Mouse (Mus musculus): ENCODE results near the gene Wbp1l. TPM values are rescaled to one million over a fixed set of nuclear protein-coding genes. Genes with fewer than 3 reads are reported as not detected.

The Wbp1l gene
- polyA plus RNA-seq, 1 experiment from 2014 or later: 39.7 TPM

DNA sequence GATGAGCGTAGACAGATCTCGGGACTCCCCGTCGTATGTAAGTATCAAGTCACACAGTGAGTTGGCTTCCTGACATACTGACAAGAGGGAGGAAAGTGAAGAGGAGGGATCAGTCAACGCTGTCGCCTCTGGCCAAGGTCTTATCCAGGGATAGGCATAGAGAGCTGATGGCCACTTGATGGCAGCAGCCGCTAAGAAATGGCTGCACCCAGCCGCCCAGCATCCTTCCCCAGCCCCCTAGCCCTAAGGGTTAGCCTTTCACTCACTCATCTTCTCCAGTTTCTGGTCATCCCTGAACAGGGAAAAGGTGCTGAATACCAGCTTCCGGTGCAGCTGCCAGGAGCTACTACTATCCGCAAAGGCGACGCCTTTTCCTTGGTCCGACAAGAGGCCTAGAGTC is 71.8 kb downstream of the Wbp1l start:
- WGBS: 34% methylated on average over 13 of the region's 13 CpGs
- peaks cover 1% of the 10 kb centered on the region; the same call in 1 of the 2 replicates for H3K4me1 ChIP-seq
- no peaks in the 10 kb centered on the region for H3K36me3 ChIP-seq
- no peak overlapping the region for H3K4me2 ChIP-seq (replicated peaks)
- H3K27me3 ChIP-seq: no peaks in the 10 kb centered on the region
- ATAC-seq (replicated peaks): no peak; the same call in 1 of the 2 replicates
- H3K9ac ChIP-seq (replicated peaks): no peak overlapping the region
- no peak overlapping the region for H3K4me3 ChIP-seq
- no peak overlapping the region for H3K27ac ChIP-seq (replicated peaks)
- no peaks in the 10 kb centered on the region for H3K9me3 ChIP-seq

DNA sequence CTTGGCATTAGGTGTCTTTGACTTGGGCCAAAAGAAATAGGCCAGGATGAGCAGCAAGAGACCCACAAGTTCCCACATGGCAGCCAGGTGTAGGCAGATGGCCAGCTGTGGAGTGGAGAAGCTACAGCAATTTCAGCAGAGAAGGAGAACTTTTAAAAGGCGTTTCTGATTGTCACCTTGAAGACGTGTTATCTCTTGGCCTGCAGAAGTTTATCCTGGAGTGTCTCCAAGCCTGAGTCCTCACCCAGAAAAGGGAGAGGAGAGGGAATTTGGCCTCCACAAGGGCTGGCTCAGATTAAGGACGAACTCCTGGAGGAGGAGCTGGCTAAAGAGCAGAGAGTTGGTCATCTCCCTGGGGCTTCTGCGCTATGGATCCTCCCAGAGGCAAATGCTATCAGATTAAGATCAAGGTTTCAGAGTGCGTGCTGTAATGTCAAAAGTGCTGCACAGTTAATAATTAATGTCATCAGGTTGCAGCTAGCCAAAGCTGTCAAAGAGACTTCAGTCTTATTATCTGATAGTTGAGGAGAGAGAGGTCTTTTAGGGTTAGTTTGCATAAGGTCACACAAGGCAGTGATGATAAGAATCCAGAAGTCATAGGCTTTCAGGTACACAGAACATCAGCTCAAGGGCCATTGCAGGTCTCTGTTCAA is 74.0 kb downstream of the Wbp1l start, which contains the start of gene Cyp17a1:
Gene Cyp17a1 (minus strand): TSS at position 407 of the 653 bp plus-strand sequence.
- Histone ChIP-seq H3K4me2 (replicated peaks) (no peak within 1 kb of the TSS), H3K4me3 (no peak within 1 kb of the TSS), H3K9ac (replicated peaks) (no peak within 1 kb of the TSS), H3K27ac (replicated peaks) (no peak within 1 kb of the TSS), H3K36me3 (no peaks in the 10 kb centered on the region), H3K4me1 (no peaks in the 10 kb centered on the region), H3K9me3 (no peaks in the 10 kb centered on the region), H3K27me3 (no peaks in the 10 kb centered on the region)
- no peak for ATAC-seq (replicated peaks)
- WGBS: 74% methylated on average over 5 of the region's 5 CpGs

DNA sequence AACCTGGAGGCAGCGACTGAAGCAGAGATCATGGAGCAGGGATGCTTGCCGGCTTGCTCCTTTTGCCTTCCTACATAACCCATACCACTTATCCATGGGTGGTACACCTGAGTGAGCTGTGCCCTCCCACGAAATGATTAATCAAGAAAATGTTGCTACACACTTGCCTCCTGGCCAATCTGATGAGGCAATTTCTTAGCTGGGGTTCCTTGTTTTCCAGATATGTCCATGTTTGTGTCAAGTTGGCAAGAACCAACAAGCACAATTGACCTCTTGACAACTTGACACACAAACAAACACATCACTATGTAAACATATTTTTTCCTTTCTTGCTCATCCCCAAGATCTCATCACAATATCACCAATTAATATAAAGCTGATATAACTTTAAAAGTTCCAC is 76.8 kb downstream of the Wbp1l start:
- 80% methylated on average over 3 of the region's 3 CpGs for WGBS
- Histone ChIP-seq H3K36me3 (no peaks in the 10 kb centered on the region), H3K4me1 (no peaks in the 10 kb centered on the region), H3K27me3 (no peaks in the 10 kb centered on the region), H3K4me3 (no peak overlapping the region), H3K4me2 (replicated peaks) (no peak overlapping the region), H3K9me3 (no peaks in the 10 kb centered on the region), H3K9ac (replicated peaks) (no peak overlapping the region), H3K27ac (replicated peaks) (no peak overlapping the region)
- no peak for ATAC-seq (replicated peaks)

DNA sequence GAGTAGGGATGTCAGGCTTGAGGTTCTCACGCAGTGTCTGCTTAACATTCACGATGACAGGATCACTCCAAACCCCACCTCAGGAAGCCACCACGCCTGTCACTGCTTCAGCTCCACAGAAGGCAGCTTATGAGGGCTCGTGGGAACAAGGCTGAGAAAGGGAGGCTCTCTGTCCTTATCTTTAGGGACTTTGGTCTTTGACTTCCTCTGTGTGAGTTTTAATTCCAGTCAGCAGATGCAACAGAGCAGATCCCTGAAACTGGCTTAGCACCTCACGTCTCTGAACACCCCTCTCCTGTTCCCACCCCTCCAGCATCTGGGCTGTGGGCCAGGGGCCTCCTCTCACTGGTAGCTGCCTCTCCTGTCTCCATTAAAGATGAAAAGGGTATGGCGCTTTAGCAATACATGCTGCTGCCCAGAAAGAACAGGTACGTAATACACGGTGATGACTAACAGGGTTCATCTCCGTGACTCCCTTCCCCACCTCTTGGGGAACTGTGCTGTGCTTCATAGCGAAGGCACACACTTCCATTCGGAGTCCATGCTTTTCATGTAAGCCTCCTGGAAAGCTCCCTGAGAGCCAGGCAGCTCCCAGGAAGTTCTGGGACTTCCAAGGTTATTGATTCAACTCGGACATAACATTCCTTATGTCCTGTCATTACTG is 81.0 kb downstream of the Wbp1l start:
- ATAC-seq (replicated peaks): no peak
- WGBS: 69% methylated on average over 12 of the region's 12 CpGs
- no peak overlapping the region for H3K4me2 ChIP-seq (replicated peaks)

DNA sequence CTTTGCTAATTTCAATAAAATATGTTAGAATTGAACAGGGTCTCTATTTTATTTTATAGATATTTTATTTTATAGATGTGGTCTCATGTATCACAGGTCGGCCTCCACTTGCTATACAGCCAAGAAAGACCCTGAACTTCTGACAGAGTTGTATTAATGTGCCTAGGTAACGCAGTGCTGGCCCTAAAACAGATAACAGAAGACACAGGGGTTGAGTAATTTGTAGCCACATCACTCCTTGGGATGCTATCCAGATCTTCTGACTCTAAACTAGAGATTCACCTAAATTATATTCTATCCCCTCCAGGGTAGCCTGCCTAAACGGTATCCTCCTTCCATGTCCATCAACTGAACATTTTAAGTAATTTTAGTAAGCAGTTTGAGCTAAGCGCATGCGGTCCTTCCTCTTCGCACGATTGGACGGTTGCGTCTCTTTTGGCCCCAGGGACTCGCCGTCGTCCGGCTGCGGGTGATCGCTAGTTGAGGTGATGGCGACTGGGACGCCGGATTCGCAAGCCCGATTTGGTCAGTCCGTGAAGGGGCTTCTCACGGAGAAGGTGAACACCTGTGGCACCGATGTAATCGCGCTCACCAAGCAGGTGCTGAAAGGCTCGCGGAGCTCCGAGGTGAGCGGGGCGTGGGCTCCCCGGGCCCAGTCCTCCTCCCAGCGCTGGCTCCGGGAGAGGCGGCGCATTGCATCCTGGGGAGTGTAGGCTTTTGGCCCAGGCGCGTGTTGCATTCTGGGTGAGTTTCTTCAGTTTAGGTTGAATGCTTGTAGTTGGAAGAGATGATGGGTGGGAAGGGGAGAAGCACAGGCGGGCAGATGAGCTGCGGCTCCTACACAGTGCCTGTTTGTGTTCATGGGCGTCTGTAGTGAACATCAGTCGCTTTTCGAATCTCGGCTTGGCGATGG is 90.8 kb downstream of the Wbp1l start, which contains the start of gene Borcs7:
Gene Borcs7 (plus strand): TSS at position 447 of the 913 bp plus-strand sequence.
- ATAC-seq (replicated peaks): peak; percentile 97
- no peaks in the 10 kb centered on the region for H3K27me3 ChIP-seq
- 2% methylated on average over 44 of the region's 44 CpGs for WGBS
- H3K4me2 ChIP-seq (replicated peaks): peak within 1 kb of the TSS; percentile 48
- peak within 1 kb of the TSS; percentile 87 for H3K27ac ChIP-seq (replicated peaks)
- H3K36me3 ChIP-seq: no peaks in the 10 kb centered on the region
- H3K9ac ChIP-seq (replicated peaks): peak within 1 kb of the TSS; percentile 93
- H3K4me3 ChIP-seq: peak within 1 kb of the TSS; percentile 88
- H3K9me3 ChIP-seq: no peaks in the 10 kb centered on the region
- peaks cover 14% of the 10 kb centered on the region for H3K4me1 ChIP-seq

More for the DNA sequence above, 81.0 kb downstream of the Wbp1l start:
- no peak overlapping the region for H3K27ac ChIP-seq (replicated peaks)
- no peaks in the 10 kb centered on the region for H3K9me3 ChIP-seq
- no peaks in the 10 kb centered on the region for H3K4me1 ChIP-seq
- no peak overlapping the region for H3K9ac ChIP-seq (replicated peaks)
- no peaks in the 10 kb centered on the region for H3K27me3 ChIP-seq
- H3K36me3 ChIP-seq: no peaks in the 10 kb centered on the region
- no peak overlapping the region for H3K4me3 ChIP-seq

DNA sequence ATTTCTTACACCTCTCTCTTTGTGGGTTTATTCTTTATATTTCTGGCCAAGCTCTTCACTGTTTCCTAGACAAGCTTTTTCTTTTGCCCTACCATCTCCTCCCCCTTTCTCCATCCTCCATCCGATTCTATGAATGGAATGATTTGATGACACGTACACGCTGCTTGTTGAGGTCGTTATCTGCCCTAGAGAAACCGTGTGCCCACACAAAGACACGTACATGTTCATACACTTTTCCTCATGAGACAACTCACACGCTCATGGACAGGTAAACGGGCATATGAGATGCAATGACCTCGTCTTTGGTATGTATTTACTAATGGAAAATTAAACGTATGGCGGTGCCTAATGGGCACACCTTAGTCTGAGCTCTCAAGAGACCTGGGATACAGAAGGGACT is 91.5 kb downstream of the Wbp1l start:
- WGBS: 66% methylated on average over 11 of the region's 11 CpGs
- peak overlapping the region; percentile 93 for H3K9ac ChIP-seq (replicated peaks)
- H3K27ac ChIP-seq (replicated peaks): peak overlapping the region; percentile 87
- peak overlapping the region; percentile 48 for H3K4me2 ChIP-seq (replicated peaks)
- no peaks in the 10 kb centered on the region for H3K36me3 ChIP-seq
- H3K4me3 ChIP-seq: peak overlapping the region; percentile 88
- no peaks in the 10 kb centered on the region for H3K9me3 ChIP-seq
- H3K4me1 ChIP-seq: peaks cover 14% of the 10 kb centered on the region
- no peaks in the 10 kb centered on the region for H3K27me3 ChIP-seq
- ATAC-seq (replicated peaks): peak; percentile 47

DNA sequence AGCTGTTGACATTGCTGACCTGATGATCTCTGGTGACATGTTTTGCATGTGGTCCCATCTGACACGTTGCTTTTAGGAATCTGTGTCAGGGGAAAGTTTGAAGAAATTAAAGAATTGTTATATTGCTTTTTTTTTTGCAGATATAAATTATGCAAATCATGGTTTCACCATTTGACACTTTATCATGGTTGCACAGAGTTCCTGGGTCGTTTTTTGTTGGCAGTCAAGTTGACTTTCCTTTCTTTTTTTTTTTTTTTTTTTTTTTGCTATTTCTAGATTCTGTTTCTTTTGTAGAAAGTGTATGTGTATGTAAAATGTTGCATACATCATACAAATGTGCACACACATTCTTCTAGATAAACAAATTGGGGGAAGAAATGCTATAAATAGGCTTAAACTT is 92.2 kb downstream of the Wbp1l start:
- Histone ChIP-seq H3K36me3 (no peaks in the 10 kb centered on the region), H3K4me2 (replicated peaks) (no peak overlapping the region), H3K4me3 (no peak overlapping the region), H3K27me3 (no peaks in the 10 kb centered on the region), H3K27ac (replicated peaks) (no peak overlapping the region), H3K9ac (replicated peaks) (no peak overlapping the region), H3K9me3 (no peaks in the 10 kb centered on the region), H3K4me1 (peaks cover 14% of the 10 kb centered on the region)
- WGBS: 90% methylated on average over 2 of the region's 2 CpGs
- ATAC-seq (replicated peaks): no peak

DNA sequence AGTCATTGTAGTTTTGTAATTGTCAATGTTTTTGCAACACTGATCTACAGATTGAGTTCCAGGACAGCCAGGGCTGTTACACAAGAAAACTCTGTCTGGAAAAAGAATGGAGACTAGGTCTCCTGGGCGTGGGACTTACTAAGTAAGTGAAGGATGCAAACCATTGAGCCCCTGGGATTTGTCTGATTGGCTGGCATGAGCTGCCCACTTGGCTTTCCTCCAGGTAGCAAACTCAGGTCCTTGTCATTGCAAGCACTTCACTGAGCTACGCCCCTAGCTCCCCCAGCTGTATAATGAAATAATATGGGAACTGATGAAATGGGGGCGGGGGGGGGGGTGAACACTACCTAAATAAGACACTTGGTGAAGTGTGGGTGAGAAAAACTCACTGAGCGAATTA is 94.3 kb downstream of the Wbp1l start:
- WGBS: 78% methylated on average over 4 of the region's 4 CpGs
- no peak overlapping the region for H3K4me2 ChIP-seq (replicated peaks)
- no peaks in the 10 kb centered on the region for H3K9me3 ChIP-seq
- H3K36me3 ChIP-seq: no peaks in the 10 kb centered on the region
- H3K9ac ChIP-seq (replicated peaks): no peak overlapping the region
- no peak overlapping the region for H3K4me3 ChIP-seq
- H3K4me1 ChIP-seq: peaks cover 14% of the 10 kb centered on the region
- ATAC-seq (replicated peaks): no peak
- no peaks in the 10 kb centered on the region for H3K27me3 ChIP-seq
- H3K27ac ChIP-seq (replicated peaks): no peak overlapping the region

DNA sequence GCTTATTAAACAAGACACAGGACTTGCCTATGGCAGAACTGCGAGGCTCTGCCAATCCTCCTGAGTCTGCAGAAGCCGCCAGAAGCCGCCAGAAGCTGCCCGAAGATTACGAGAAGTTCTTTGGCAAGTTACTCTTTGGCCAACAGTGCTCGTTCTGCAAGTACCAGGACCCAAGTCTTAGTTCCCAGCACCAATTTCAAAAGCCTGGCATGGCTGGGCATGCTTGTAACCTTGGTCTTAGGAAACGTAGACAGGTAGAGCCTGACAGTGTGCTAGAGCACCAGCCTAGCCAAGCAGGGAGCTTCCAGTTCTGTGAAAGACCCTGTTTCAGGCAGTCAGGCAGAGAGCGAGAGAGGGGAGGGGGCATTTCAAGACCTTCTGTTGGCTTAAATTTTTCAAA is 97.6 kb downstream of the Wbp1l start:
- no peak overlapping the region for H3K4me3 ChIP-seq
- ATAC-seq (replicated peaks): no peak
- H3K9ac ChIP-seq (replicated peaks): no peak overlapping the region
- no peaks in the 10 kb centered on the region for H3K9me3 ChIP-seq
- H3K4me2 ChIP-seq (replicated peaks): no peak overlapping the region
- no peak overlapping the region for H3K27ac ChIP-seq (replicated peaks)
- no peaks in the 10 kb centered on the region for H3K36me3 ChIP-seq
- no peaks in the 10 kb centered on the region for H3K27me3 ChIP-seq
- no peaks in the 10 kb centered on the region for H3K4me1 ChIP-seq
- whole genome bisulfite sequencing: 91% methylated on average over 8 of the region's 8 CpGs

DNA sequence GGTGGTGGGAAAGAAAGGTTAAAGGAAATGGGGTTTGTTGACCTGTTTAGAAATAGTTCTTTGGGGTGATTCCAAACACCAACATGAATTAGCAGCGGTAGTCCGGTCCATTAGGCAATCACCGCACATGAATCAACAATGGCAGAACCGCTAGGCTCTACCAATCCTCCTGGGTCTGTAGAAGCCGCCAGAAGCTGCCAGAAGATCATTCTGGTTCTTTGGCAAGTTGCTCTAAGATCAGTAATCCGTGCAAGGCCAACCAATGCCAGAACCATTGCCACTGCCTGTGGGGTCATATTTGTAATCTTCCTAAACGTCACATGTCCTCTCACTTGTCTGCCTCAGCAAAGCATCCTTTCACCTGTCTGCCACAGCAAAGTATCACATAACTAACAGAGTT is 98.1 kb downstream of the Wbp1l start:
- Histone ChIP-seq H3K4me2 (replicated peaks) (no peak overlapping the region), H3K4me3 (no peak overlapping the region), H3K27ac (replicated peaks) (no peak overlapping the region), H3K9ac (replicated peaks) (no peak overlapping the region), H3K4me1 (no peaks in the 10 kb centered on the region), H3K27me3 (no peaks in the 10 kb centered on the region), H3K9me3 (no peaks in the 10 kb centered on the region), H3K36me3 (no peaks in the 10 kb centered on the region)
- 82% methylated on average over 7 of the region's 7 CpGs for whole genome bisulfite sequencing
- no peak for ATAC-seq (replicated peaks)

DNA sequence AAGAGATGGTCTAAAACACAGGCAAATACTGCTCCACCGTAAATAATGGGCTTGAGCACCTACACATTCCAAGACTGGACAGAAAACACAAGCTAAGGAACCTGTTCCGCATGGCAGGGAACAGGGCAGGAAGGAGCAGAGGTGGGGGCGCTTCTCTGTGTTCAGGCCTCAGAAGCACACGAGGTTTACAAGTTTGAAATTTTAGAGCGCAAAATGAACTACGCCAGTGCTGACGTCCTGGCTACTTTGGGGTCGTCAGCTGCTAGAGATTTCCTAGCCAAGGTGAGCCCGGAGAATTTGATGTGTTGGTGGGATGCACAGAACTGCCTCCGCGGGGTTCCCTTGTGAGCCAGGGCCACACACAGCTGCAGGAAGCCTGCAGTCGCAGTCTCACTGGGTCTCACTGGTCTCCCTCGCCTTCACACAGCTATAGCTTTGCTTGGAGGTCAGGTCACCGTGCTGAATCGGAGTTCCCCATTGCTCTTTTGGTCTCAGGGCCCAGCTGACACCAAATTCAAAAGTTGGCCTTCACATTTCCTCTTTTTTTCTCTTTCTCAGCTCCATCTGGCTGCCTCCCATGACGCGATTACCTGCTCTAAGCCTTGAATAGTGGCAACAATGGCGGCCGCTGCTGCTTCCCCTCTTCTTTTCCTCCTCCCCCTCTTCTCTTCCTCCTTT is 99.1 kb downstream of the Wbp1l start:
- no peak overlapping the region for H3K4me3 ChIP-seq
- WGBS: 48% methylated on average over 19 of the region's 19 CpGs
- H3K4me1 ChIP-seq: no peaks in the 10 kb centered on the region
- H3K27ac ChIP-seq (replicated peaks): no peak overlapping the region
- no peaks in the 10 kb centered on the region for H3K9me3 ChIP-seq
- H3K9ac ChIP-seq (replicated peaks): no peak overlapping the region
- no peaks in the 10 kb centered on the region for H3K36me3 ChIP-seq
- no peaks in the 10 kb centered on the region for H3K27me3 ChIP-seq
- H3K4me2 ChIP-seq (replicated peaks): no peak overlapping the region
- ATAC-seq (replicated peaks): no peak

Data from forebrain, embryonic 15.5 days (tissue).